Mouse (Mus musculus): ENCODE measurements around the gene S100a2.

- no peak for TF ChIP-seq CTCF (IDR thresholded peaks at IDR 0.05 in 2 of 3, conservative IDR thresholded peaks at IDR 0.05 in 1 of 3; ENCODE audit: control insufficient read depth in 1 of 3, insufficient read depth in 1 of 3, low read depth in 2 of 3, low read length in 3 of 3, poor library complexity in 1 of 3, severe bottlenecking in 1 of 3)
- no peak for TF ChIP-seq MYC (IDR thresholded peaks at IDR 0.05; ENCODE audit: low read depth, low read length)
- no peak for TF ChIP-seq POLR2A (IDR thresholded peaks at IDR 0.05; ENCODE audit: control insufficient read depth in 1 of 2, insufficient read depth in 1 of 2, low read depth in 1 of 2, low read length in 2 of 2, poor library complexity in 1 of 2)
Observed at GRCm38 (mm10) chr3:90600458-90601195, 10.6 kb downstream of the S100a2 start.
